Mouse (Mus musculus) liver, embryonic 12.5 days (tissue): ENCODE measurements at regions not wholly inside any gene's neighbourhood (a gene's known extent, or its start where the extent isn't known, plus 50 kb on each side); places are given as distances from the start of the nearest gene placed in this dataset.
"Not testable (repeated sequence)": the region's sequence is repeated elsewhere in the genome, so short reads cannot be mapped to it uniquely, and the experiment has no call there.

ENCODE experiments used
- ATAC-seq: fragments of 200-750 bp; cut with Nextera tagmentation; 2 replicates; pipeline ENCODE4 v1.8.0; 2017; ENCODE audit warnings: moderate number of reproducible peaks, mild to moderate bottlenecking, moderate library complexity
- H3K27ac ChIP-seq: fragments of 300-500 bp; sonication (generic); 2 replicates; pipeline ENCODE4 v1.5.1; 2016; ENCODE audit warnings: mild to moderate bottlenecking
- H3K27me3 ChIP-seq: fragments of 300-500 bp; sonication (generic); replicated peaks from 2 replicates; pipeline ENCODE4 v1.6.1; 2016; ENCODE audit warnings: mild to moderate bottlenecking, moderate library complexity
- H3K36me3 ChIP-seq: fragments of 300-500 bp; sonication (generic); 2 replicates; pipeline ENCODE4 v1.6.1; 2016; ENCODE audit warnings: mild to moderate bottlenecking, moderate library complexity
- H3K4me1 ChIP-seq: fragments of 300-500 bp; sonication (generic); 2 replicates; pipeline ENCODE4 v1.6.1; 2016
- H3K4me2 ChIP-seq: fragments of 300-500 bp; sonication (generic); 2 replicates; pipeline ENCODE4 v1.6.1; 2016; ENCODE audit warnings: mild to moderate bottlenecking, moderate library complexity
- H3K4me3 ChIP-seq: fragments of 300-500 bp; sonication (generic); 2 replicates; pipeline ENCODE4 v1.5.1; 2016; ENCODE audit warnings: mild to moderate bottlenecking, moderate library complexity
- H3K9ac ChIP-seq: fragments of 300-500 bp; sonication (generic); 2 replicates; pipeline ENCODE4 v1.6.1; 2016; ENCODE audit warnings: mild to moderate bottlenecking, moderate library complexity
- H3K9me3 ChIP-seq: fragments of 300-500 bp; sonication (generic); replicated peaks from 2 replicates; pipeline ENCODE4 v1.6.1; 2016; ENCODE audit warnings: mild to moderate bottlenecking, moderate library complexity
- WGBS: fragments of 180-500 bp; shearing (Covaris S2); methylation state at CpG from one replicate; pipeline ENCODE4 v1.1.7; 2016; ENCODE audit not compliant: insufficient replicate concordance; 5-methylcytosine and 5-hydroxymethylcytosine counted together

- no peaks in the 10 kb centered on the region for H3K36me3 ChIP-seq
- H3K4me3 ChIP-seq: no peak overlapping the region
- 71% methylated on average over 6 of the region's 6 CpGs for WGBS
- H3K9me3 ChIP-seq: no peaks in the 10 kb centered on the region
- ATAC-seq: peak; percentile 44; the same call in 1 of the 2 replicates
- no peak overlapping the region for H3K4me2 ChIP-seq
- no peaks in the 10 kb centered on the region for H3K27me3 ChIP-seq
- H3K27ac ChIP-seq: no peak overlapping the region
- no peak overlapping the region for H3K9ac ChIP-seq
- peaks cover 5% of the 10 kb centered on the region; the same call in 1 of the 2 replicates for H3K4me1 ChIP-seq
Measured at GRCm38 (mm10) chr13:46020945-46021835, 56.4 kb upstream of the Atxn1 start.

GRCm38 (mm10) chr13:46019431-46020166, 54.8 kb upstream of the Atxn1 start:
- 57% methylated on average over 9 of the region's 9 CpGs for WGBS
- Histone ChIP-seq H3K9ac (no peak overlapping the region), H3K27me3 (no peaks in the 10 kb centered on the region), H3K4me2 (no peak overlapping the region), H3K9me3 (no peaks in the 10 kb centered on the region), H3K36me3 (no peaks in the 10 kb centered on the region), H3K27ac (no peak overlapping the region), H3K4me1 (peaks cover 5% of the 10 kb centered on the region; the same call in 1 of the 2 replicates), H3K4me3 (no peak overlapping the region)
- no peak for ATAC-seq

GRCm38 (mm10) chr13:46018903-46019430, 54.2 kb upstream of the Atxn1 start:
- Histone ChIP-seq H3K27me3 (no peaks in the 10 kb centered on the region), H3K4me3 (no peak overlapping the region), H3K9me3 (no peaks in the 10 kb centered on the region), H3K4me1 (peaks cover 5% of the 10 kb centered on the region; the same call in 1 of the 2 replicates), H3K9ac (no peak overlapping the region), H3K36me3 (no peaks in the 10 kb centered on the region), H3K27ac (no peak overlapping the region), H3K4me2 (no peak overlapping the region)
- no peak for ATAC-seq
- WGBS: 60% methylated on average over 13 of the region's 13 CpGs

GRCm38 (mm10) chr13:46017742-46018141, 52.9 kb upstream of the Atxn1 start:
- no peak for ATAC-seq
- H3K4me2 ChIP-seq: no peak overlapping the region
- H3K27ac ChIP-seq: no peak overlapping the region
- peaks cover 5% of the 10 kb centered on the region; the same call in 1 of the 2 replicates for H3K4me1 ChIP-seq
- WGBS: 78% methylated on average over 5 of the region's 5 CpGs
- no peak overlapping the region for H3K4me3 ChIP-seq
- no peaks in the 10 kb centered on the region for H3K27me3 ChIP-seq
- H3K36me3 ChIP-seq: no peaks in the 10 kb centered on the region
- no peak overlapping the region for H3K9ac ChIP-seq
- H3K9me3 ChIP-seq: no peaks in the 10 kb centered on the region

GRCm38 (mm10) chr13:46017011-46017410, 52.2 kb upstream of the Atxn1 start:
- H3K4me1 ChIP-seq, H3K9me3 ChIP-seq, H3K4me3 ChIP-seq, H3K4me2 ChIP-seq, H3K27me3 ChIP-seq, H3K27ac ChIP-seq, H3K9ac ChIP-seq, ATAC-seq, H3K36me3 ChIP-seq: not testable (repeated sequence)
- WGBS: 50% methylated on average over 2 of the region's 2 CpGs

GRCm38 (mm10) chr13:46015231-46015630, 50.4 kb upstream of the Atxn1 start:
- no peak overlapping the region for H3K4me3 ChIP-seq
- no peak overlapping the region for H3K4me2 ChIP-seq
- WGBS: 78% methylated on average over 7 of the region's 7 CpGs
- ATAC-seq: no peak
- no peaks in the 10 kb centered on the region for H3K9me3 ChIP-seq
- H3K27ac ChIP-seq: no peak overlapping the region
- no peaks in the 10 kb centered on the region for H3K36me3 ChIP-seq
- H3K4me1 ChIP-seq: peaks cover 5% of the 10 kb centered on the region; the same call in 1 of the 2 replicates
- peaks cover 9% of the 10 kb centered on the region; the same call in 1 of the 2 replicates for H3K27me3 ChIP-seq
- no peak overlapping the region for H3K9ac ChIP-seq

GRCm38 (mm10) chr13:46014637-46015036, 49.8 kb upstream of the Atxn1 start:
- Histone ChIP-seq H3K4me2 (no peak overlapping the region), H3K4me1 (peaks cover 5% of the 10 kb centered on the region; the same call in 1 of the 2 replicates), H3K27me3 (peaks cover 15% of the 10 kb centered on the region; the same call in 1 of the 2 replicates), H3K27ac (no peak overlapping the region), H3K36me3 (no peaks in the 10 kb centered on the region), H3K9ac (no peak overlapping the region), H3K4me3 (no peak overlapping the region), H3K9me3 (no peaks in the 10 kb centered on the region)
- WGBS: 49% methylated on average over 2 of the region's 2 CpGs
- no peak for ATAC-seq
